Mouse (Mus musculus) heart, adult 2 months (tissue): ENCODE measurements around the gene Map7d1.

Source experiments
- EP300 ChIP-seq: fragments of 200-500 bp; IDR thresholded peaks from 2 replicates; pipeline ENCODE4 v1.6.1; 2011; ENCODE audit warnings: low read depth, low read length, control low read depth; ENCODE audit not compliant: insufficient read depth
- POLR2A ChIP-seq: fragments of 200-500 bp; IDR thresholded peaks from 2 replicates; pipeline ENCODE4 v1.6.1; 2011; ENCODE audit warnings: mild to moderate bottlenecking, low read depth, low read length, control low read depth; ENCODE audit not compliant: insufficient read depth

- TF ChIP-seq POLR2A (no peak), EP300 (no peak)
These were observed 55.5 kb downstream of the Map7d1 start for GRCm38 (mm10) chr4:126200656-126201055.
